Mouse (Mus musculus): Measurements from ENCODE around the gene Mesp2.

Mesp2 gene

DNA sequence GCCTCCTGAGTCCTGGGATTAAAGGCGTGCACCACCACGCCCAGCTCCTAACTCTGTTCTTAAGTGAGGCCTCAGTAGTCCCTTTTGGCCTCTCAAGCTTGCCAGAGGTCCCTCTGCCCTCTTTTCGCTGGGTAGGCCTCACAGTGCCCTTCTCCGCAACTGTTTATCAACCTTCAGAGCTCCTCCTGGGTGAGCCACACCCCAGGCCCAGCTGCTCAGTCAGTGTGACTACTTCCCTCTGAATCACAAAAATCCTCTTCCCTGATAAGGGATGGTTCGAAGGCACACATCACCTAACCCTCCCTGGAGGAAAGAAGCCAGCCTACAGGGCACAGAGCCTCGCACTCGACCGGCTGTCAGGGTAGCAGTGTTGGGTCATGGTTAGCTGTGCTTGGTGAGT is 51.3 kb downstream of the Mesp2 start:
- no peak for DNase-seq (ENCODE audit: low read depth in 1 of 2, low spot score in 2 of 2)
